Mouse (Mus musculus) heart, postnatal 25 days (tissue): ENCODE results near the gene Cdr2l. TPM values are rescaled to one million over a fixed set of nuclear protein-coding genes. Genes with fewer than 3 reads are reported as not detected.

Source experiments
- DNase-seq: peaks from one replicate; pipeline ENCODE4 v3.0.0; 2022; ENCODE audit warnings: low spot score
- intact Hi-C: fragments of 180-260 bp; cut with DNase I; formaldehyde crosslinking; loops from one replicate; pipeline ENCODE4 v1.15.1; 2025
- total RNA-seq, 2 experiments: library from RNA; stranded (reverse); gene quantifications; 2 replicates each; pipeline ENCODE4 v1.2.3; 2021

Gene Cdr2l
- total RNA-seq, 2 experiments from 2014 or later, result 5.5 to 6.6 TPM

DNA sequence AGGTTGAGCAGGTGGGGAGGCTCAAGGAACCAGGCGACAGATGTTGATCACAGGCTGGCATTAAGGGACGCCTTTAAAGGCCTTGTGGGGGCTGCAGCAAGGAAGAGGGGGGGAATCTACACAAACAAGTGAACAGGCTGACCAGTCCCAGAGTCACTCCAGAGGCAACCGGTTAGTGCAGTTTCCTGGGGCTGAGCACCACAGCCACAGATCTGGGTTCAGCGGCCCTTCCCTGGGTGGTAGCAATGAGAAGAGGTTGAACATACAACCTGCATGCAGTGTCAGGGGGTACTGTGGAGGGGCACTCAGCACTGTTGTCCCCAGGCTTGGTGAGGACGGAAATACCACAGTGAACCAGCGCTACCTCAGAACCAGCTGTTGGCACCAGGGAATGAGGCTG is 51.6 kb downstream of the Cdr2l start:
- intact Hi-C loops, result no loop called here
- no peak for DNase-seq

GRCm38 (mm10) chr11:115435596-115436337 is 54.1 kb downstream of the Cdr2l start:
- intact Hi-C loops, result no loop called here

DNA sequence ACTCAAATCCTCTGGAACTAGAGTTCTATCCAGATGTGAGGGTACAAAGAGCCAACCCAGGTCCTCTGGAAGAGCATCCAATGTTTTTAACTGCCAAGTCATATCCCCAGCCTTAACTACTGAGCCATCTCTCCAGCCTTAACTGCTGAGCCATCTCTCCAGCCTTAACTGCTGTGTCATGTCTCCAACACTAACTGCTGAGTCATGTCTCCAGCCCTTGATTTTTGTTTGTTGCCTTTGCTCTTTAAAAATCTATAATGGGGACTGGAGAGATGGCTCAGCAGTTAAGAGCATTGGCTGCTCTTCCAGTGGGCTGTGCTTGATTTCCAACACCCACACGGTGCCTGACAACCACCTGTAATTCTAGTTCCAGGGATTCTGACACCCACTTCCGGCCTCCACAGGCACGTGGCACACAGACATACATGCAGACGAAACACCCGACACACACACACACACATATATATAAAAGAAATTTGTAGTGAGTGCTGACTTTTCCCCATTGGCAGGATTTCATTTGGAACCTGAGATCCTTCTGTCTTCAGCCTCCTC is 55.9 kb downstream of the Cdr2l start:
- intact Hi-C loops, result no loop called here
- no peak for DNase-seq

More at GRCm38 (mm10) chr11:115435596-115436337, 54.1 kb downstream of the Cdr2l start:
- no peak for DNase-seq

DNA sequence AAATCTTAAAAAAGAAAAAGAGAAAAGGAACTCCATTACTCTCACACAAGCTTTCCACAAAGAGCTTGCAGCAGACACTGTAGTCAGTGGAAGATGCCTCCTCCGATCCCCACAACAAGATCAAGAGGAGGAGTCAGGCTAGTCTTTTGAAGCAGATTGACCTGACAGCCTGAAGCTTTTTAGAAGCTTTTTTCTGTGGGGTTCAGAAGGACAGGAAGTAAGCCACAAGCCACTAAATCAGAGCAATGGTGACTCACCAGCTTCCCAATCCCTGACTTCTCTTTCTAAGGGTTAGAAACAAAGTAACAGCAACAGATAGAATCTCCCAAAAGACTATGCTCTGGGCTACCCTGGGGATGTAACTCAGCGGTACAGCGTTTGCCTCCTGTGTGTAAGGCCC is 57.6 kb downstream of the Cdr2l start:
- DNase-seq, result no peak
- intact Hi-C loops, result no loop called here

DNA sequence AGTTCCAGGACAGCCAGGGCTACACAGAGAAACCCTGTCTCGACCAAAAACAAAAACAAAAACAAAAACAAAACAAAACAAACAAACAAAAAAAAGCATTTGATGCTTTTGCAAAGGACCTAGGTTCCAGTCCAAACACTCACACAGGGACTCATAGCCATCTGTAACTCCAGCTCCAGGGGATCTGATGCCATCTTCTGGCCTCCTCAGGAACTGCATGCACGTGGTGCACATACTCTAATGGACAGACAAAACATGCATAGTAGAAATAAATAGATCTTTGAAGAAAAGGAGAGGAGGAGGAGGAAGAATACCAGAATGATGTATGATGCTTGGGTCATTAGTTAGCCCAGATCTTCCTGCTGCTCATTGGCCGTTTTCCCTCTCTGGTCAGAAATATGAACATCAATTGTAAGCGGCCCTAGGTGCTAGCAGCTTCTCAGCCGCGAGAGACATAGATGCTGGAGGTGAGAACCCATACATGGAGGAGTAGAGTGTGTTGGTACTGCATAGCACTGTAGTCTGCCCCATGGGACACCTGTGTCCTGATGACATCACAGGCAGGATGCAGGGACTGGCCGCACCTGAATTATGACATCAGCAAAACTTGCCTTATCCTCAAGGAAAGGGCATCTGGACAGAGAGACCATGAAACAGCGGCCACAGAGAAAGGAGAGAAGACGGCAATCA is 58.3 kb downstream of the Cdr2l start, which contains the start of gene Trim80:
Trim80 (plus strand) TSS at position 640 of the 690 bp plus-strand sequence.
- DNase-seq, result no peak
- intact Hi-C loops, result no loop called here

DNA sequence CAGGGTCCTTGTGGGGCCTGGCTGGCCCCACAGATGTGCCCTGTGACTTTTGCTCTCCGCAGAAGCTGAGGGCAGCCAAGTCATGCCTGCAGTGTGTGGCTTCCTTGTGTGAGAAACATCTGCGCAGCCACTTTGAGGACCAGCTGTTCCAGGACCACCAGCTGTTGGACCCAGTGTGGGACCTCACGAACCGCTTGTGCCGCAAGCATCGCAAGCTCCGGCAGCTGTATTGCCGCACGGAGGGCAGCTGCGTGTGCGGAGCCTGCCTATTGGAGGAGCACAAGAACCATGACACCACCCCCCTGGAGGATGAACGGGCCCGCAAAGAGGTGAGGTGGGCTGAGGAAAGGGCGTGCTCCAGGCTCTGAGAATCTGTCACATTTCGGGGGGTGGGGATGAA is 59.7 kb downstream of the Cdr2l start:
- intact Hi-C loops, result no loop called here
- DNase-seq, result no peak

Other genes starting within 250 kb of the Cdr2l start
- gene Cd300lf, start 247.9 kb upstream of the Cdr2l start, total RNA-seq, result under 1 TPM in 1 of 2 experiments, not detected in 1; 0.28 TPM
- gene Slc9a3r1, start 218.6 kb upstream of the Cdr2l start, total RNA-seq, result 10 to 100 TPM; 10.1 to 12.9 TPM
- 10 to 100 TPM; 10.0 to 10.5 TPM for gene Tmem104, start 194.4 kb upstream of the Cdr2l start, total RNA-seq
- 10 to 100 TPM; 19.3 to 23.0 TPM for gene Nat9, start 194.1 kb upstream of the Cdr2l start, total RNA-seq
- under 1 TPM; 0.10 to 0.34 TPM for gene Grin2c, start 114.7 kb upstream of the Cdr2l start, total RNA-seq
- gene Fdxr, start 104.9 kb upstream of the Cdr2l start, total RNA-seq, result 1 to 10 TPM; 7.9 to 8.2 TPM
- gene Fads6, start 84.3 kb upstream of the Cdr2l start, total RNA-seq, result 1 to 10 TPM; 1.1 to 1.5 TPM
- gene Otop2, start 74.8 kb upstream of the Cdr2l start, total RNA-seq, result not detected
- under 1 TPM in 1 of 2 experiments, not detected in 1; 0.20 TPM for gene Ush1g, start 59.9 kb upstream of the Cdr2l start, total RNA-seq
- gene Otop3, start 47.2 kb upstream of the Cdr2l start, total RNA-seq, result not detected
- 1 to 10 TPM; 4.2 to 5.4 TPM for gene Hid1, start 14.2 kb upstream of the Cdr2l start, total RNA-seq
- gene Mrpl58, start 21.8 kb downstream of the Cdr2l start, total RNA-seq, result 100 to 1,000 TPM; 143 to 145 TPM
- gene Atp5h, start 38.0 kb downstream of the Cdr2l start, total RNA-seq, result 1,000 to 10,000 TPM; 2,312 to 2,343 TPM
- 10 to 100 TPM; 27.0 to 28.0 TPM for gene Kctd2, start 38.2 kb downstream of the Cdr2l start, total RNA-seq
- not detected for gene Trim80, start 58.6 kb downstream of the Cdr2l start, total RNA-seq
- gene Slc16a5, start 80.6 kb downstream of the Cdr2l start, total RNA-seq, result not detected
- gene Armc7, start 93.8 kb downstream of the Cdr2l start, total RNA-seq, result 1 to 10 TPM; 1.4 to 2.3 TPM
- gene Nt5c, start 109.9 kb downstream of the Cdr2l start, total RNA-seq, result 10 to 100 TPM; 13.9 to 14.9 TPM
- gene Jpt1, start 132.5 kb downstream of the Cdr2l start, total RNA-seq, result 100 to 1,000 TPM; 121 to 135 TPM
- 100 to 1,000 TPM; 165 to 177 TPM for gene Sumo2, start 154.4 kb downstream of the Cdr2l start, total RNA-seq
- 10 to 100 TPM; 20.4 to 25.1 TPM for gene Nup85, start 182.5 kb downstream of the Cdr2l start, total RNA-seq
- gene Mrps7, start 222.0 kb downstream of the Cdr2l start, total RNA-seq, result 10 to 100 TPM; 74.0 to 82.3 TPM
- gene Gga3, start 222.1 kb downstream of the Cdr2l start, total RNA-seq, result 10 to 100 TPM; 20.9 to 24.5 TPM
- gene Mif4gd, start 231.1 kb downstream of the Cdr2l start, total RNA-seq, result 10 to 100 TPM; 45.5 to 56.9 TPM
- 10 to 100 TPM; 41.6 to 45.9 TPM for gene Slc25a19, start 246.4 kb downstream of the Cdr2l start, total RNA-seq